Mouse (Mus musculus) heart, postnatal 25 days (tissue): Measurements from ENCODE around the gene Eml1. TPM values are rescaled to one million over a fixed set of nuclear protein-coding genes. Genes with fewer than 3 reads are reported as not detected.
A peak's percentile ranks its signal among the peaks of the same experiment; 100 is the strongest.

Experiments used
- DNase-seq: peaks from one replicate; pipeline ENCODE4 v3.0.0; 2022; ENCODE audit warnings: low spot score
- intact Hi-C: fragments of 180-260 bp; cut with DNase I; formaldehyde crosslinking; loops from one replicate; pipeline ENCODE4 v1.15.1; 2025
- total RNA-seq, 2 experiments: library from RNA; stranded (reverse); gene quantifications; 2 replicates each; pipeline ENCODE4 v1.2.3; 2021

Eml1 gene
- total RNA-seq, 2 experiments from 2014 or later = 76.4 to 78.6 TPM

DNA sequence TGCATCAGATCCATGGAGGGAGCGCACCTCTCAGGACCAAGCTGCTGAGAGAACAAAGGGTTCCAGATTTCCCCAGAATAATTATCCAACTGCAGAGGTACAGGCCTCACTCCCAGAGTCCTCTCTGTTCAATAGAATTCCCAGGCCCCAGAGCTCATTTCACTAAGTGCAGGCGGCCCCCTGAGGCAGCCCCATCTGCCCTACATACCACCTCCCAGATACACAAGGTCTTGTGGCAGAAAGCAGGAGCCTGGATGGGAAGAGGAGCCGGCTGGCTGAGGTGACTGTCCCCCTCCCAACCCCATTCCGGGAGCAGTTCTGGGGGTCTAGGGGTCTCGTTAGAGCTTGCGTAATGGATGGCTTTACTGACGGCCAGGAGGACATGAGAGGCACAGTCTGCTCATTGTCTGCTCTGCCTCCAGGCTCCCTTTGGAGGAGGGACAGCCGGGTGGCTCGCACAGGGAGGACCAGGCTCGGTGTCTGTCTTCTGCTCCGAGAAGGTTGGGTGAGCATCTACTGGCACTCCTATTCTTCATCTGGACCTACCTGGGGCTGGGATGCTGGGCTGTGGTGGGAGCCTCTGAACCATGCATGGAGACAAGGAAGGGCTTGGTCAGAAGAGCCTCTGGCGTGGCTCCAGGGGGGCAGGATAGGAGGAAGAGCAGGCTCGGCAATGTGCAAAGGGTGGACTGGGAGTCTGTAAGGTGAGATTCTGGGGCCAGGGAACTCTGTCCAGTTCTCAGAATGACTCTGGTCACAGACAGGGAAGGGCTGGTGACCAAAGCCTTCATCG, 39.9 kb downstream of the Eml1 start:
- DNase-seq = no peak
- intact Hi-C loops = no loop called here

DNA sequence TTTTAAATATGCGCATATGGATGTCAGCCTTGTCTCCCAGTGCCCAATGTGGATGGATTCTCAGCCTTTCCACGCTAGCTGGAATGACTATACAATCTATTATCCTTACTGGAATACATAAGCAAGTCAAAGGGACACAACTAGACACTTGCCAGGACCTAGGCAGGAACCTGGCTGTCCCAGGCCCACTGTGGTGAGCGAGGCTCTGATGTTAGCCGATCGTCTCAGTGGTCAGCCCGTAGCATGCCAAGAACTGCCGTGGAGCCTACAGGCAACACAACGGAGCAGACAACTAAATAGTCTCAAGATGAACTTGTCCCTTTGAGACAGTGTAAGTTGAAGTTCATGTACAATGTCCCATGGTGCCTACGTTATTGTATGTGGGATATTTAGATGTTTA, 44.2 kb downstream of the Eml1 start:
- DNase-seq = no peak
- intact Hi-C loops = no loop called here

DNA sequence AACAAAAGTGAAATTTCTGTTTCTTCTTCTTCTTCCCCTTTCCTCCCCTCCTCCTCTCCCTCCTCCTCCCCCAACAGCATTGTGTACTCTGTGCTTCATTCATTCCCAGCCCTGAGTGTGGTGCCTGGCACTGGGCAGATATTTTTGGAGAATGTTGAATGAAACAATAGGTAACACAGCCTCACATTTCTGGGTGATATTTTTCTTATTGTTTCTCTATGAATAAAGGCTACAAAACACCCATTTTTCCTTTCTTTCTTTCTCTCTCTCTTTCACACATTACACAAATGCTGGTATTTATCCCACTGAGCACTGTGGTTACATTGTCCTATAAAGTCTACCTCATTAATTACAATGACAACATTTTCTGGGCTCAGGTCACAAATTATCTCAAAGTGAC, 48.8 kb downstream of the Eml1 start:
- intact Hi-C loops = no loop called here
- no peak for DNase-seq

DNA sequence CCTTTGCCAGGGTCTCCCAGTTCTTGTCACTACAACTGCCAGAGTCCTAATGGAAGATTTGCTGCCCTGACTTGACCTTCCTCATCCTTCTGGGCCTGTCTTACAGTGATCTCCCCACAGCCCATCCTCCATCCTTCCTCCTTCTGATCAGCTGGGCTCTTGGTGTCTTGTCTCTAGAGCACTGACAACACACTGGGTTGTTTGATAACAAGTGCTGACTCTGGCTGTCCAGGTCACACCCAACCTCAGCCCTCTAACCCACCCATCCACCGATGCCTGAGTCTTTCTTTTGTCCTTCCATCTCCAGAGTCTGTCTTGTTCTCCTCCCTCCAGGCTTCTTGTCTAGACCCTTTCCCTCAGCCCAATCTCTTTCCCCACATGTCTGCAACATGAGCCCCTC, 50.7 kb downstream of the Eml1 start:
- intact Hi-C loops = no loop called here
- DNase-seq = no peak

DNA sequence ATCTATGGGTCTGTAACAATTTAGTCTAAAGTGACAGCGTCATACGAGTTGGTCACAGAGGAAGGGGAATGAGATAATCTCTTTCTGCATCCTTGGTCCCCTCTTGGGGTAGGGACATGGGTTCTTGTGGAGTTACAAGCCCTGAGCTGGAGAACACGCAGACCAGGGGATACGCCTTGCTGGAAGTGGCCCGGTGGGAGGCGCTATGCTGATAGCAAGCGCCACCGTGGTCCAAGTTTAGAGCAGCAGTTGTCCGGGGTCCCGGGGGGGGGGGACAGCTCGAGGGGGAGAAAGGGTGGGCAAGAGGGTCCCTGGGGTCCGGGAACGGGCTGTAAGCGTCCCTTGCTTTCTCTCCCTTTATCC, 51.7 kb downstream of the Eml1 start:
- DNase-seq = peak; percentile 27

DNA sequence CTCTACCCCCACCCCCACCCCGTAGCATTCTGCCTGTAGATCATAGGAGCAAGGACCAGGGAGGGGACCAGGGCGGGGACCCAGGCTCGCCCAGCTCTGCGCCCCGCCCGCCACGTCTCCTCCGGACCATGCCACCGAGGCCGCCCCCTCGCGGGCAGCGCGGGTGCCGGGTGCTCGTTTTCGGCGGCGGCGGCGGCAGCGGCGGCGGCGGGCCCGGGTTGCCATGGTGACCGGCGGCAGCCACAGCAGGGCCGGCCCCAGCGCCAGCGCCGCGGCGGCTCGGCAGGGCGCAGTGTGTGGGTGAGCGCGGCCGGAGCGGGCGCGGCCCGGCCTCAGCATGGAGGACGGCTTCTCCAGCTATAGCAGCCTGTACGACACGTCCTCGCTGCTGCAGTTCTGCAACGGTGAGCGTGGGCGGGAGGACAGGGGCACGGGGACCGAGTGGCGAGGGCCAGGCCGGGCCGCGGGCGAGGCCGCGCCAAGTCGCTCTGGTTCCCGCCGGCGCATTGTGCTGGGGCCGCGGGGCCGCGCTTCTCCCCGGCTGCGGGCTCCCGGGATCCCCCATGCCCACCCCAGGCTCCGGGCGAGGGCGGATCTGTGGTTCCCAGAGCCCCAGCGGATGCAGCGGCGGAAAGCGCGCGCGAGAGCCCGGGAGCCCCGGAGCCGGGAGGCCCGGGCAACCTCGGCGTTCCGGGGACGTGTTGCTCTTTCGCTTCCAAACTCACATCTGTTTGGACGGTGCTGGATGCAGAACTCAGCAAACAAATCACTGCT, 52.3 kb downstream of the Eml1 start:
- DNase-seq = peak; percentile 88
- intact Hi-C loops = loop anchor here (1.0 to 2.0 kb wide), 2 partner anchors 59 to 70 kb away; no protein-coding TSS in a partner anchor

More for the DNA sequence above, 51.7 kb downstream of the Eml1 start:
- intact Hi-C loops = loop anchor here (1.0 to 2.0 kb wide), 2 partner anchors 58 to 70 kb away; no protein-coding TSS in a partner anchor

DNA sequence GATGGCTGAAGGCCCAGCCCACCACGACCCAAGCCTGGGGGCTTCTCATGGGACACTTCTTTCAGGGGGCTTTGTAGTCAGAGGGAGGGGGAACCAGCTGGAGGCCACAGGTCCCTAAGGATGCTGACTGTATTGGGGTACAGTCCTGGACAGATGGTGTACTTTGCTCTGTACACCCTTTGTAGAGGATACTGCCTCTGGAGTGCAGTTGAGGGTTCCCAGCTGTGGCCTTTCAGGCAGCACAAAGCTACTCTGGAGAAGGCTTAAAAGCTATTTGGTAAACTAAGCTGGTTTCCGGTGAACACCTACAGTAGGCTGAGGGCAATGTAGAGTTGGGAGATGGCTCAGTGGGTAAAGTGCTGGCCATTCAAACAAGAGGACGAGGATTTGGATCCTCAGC, 60.2 kb downstream of the Eml1 start:
- intact Hi-C loops = no loop called here
- DNase-seq = no peak

DNA sequence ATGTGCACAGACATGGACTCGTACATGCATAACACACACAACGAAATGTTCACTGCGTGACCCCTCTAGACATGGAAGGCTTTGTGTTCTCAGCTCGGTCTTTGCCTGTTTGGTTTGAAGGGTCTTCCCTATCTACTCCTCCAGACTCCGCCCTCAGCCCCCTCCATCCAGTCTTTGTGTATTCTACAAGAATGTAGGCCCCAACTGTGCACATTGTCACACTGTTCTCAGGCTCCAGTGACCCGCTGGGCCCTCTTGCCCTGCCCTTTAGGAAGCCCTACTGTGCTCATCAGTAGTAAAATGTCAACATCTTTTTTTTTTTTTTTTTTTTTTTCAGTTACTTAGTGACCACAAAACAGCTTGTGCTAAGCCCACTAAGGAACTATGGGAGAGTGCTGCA, 61.0 kb downstream of the Eml1 start:
- intact Hi-C loops = no loop called here
- no peak for DNase-seq

DNA sequence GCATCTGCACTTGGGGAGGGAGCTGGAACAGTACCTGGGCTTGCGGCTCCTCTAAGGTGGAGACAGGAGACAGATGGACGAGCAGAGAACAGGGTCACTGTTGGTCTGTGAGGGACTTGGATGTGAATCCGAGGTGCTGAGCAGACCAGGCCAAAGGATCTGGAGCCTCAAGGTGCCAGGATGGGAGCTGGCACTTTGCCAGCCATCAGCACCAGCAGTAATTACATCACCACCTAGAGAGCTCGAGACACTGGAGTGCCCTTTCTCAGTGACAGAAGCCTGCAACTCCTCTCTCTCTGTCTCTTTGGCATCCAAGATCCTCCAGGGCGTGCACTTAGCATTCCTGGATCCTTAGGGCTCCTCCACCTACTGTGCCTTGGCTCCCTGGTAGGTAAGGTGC, 61.8 kb downstream of the Eml1 start:
- DNase-seq = no peak

DNA sequence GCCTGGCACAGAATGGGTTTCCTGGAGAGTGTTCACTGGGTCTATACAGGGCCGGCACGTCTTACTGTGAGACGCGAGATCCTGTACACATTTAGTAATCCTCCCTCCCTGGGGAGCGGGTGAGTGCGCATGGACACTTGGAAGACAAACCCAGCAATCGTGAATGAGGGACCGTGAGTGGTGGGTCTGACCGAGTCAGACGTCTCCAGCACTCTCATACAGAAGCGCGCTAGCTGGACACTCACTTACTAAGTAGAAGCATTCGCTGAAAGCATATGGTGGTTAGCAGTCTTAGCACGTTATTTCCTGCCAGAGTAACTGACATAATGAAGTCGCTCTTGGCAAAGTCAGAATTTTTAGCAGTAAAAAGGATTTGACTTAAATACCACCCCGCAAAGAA, 62.3 kb downstream of the Eml1 start:
- intact Hi-C loops = no loop called here
- DNase-seq = no peak

More for the DNA sequence above, 61.8 kb downstream of the Eml1 start:
- intact Hi-C loops = no loop called here

DNA sequence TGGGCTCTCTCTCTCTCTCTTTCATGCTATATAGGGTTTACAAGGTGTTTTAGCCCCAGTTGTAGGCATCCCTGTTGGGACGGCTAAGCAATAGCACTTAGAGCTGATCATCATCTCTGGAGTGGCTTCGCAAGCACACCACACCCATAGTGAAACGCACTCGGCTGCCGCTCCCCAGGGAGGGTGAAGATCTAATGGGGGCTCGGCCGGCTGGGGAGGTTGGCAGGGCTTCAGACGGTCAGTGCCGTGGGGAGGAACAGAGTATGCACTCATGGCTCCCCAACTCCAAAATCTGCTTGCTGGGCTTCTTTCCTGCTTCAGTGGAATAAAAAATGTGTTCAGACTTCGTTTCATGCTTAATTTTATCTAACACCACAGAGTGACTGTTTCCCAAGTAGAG, 62.7 kb downstream of the Eml1 start:
- no peak for DNase-seq
- intact Hi-C loops = no loop called here

DNA sequence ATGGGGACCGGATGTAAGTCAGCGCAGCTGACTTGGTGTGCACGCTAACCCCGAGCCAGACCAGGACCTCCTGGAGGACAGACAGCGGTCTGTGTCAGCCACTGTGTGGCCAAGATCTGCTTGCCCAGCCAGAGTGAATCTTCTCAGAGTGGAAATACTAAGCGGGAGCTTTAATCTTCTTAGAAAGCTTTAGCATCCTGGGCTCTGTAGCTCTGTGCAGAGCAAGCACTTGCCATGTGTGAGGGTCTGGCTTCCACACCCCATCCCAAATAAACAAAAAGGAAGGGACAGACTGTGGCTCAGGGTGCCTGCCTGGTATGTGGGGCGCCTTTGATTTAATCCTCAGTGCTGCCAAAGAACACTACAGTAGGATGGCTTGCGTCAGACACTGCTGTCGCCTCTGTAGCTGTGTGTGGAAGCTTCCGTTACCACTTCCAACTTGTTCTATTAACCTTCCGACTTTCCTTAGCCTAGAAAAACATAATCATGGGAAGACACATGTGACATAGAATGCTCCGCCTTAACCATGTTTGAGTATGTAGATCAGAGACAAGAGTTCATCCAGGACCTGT, 64.8 kb downstream of the Eml1 start:
- intact Hi-C loops = no loop called here
- no peak for DNase-seq

DNA sequence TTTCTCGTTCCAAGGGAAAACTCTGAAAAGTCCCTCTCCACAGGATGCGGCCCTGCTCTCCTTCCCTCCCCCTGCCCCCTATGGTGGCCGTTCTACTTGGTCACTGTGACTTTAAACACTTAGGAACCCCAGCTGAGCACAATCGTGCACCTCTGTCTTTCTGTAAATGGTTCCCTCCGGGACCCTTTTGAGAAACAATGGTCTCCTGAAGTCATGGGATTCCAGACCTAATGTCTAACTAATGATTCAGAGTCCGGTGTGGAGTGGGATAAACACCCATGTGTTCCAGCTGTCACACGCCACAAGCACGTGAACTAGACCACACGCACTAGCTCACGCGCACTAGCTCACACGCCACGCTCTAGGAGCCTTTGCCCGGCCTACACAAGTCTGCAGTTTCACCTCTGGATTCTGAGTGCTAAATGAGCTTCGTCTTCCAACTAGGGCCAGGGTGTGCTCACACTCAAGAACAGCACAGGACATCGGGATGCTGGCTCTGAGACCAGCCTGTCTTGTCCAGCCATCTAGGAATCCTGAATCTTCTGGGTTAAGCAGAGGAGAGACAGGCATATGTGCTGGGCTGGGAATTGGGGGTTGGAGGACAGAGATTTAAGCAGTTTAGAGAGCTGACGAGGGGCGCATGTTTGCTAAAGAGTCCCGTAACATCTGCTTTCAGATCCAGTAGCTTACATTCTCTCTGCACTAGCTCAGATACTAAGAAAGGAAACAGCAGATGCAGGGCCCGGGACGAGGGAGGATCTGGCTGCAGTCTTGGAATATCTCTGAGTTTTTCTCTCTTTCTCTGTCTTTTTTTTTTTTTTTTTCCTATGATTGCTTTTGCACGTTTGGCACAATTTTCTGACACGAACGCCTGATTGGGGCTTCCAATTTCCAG, 65.5 kb downstream of the Eml1 start:
- DNase-seq = peak; percentile 25
- intact Hi-C loops = no loop called here

DNA sequence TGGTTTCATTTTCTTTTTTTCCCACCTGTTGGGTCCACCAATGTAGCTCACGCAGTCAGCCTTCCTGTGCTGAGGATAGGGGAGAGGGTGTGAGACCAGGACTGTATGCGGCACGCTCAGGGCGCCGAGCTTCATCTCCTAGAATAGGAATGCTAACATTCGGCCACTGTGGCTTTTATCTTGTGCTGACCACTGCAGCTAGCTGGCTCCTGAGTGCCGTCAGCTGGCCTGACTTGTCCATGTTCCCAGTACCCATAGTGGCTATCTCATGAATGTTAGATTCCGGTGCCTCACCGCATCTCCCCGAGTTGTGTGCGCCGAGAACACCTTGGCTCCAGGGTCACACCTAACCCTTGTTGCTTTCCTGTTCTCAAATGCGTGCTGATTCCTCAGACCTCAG, 66.7 kb downstream of the Eml1 start:
- intact Hi-C loops = no loop called here

DNA sequence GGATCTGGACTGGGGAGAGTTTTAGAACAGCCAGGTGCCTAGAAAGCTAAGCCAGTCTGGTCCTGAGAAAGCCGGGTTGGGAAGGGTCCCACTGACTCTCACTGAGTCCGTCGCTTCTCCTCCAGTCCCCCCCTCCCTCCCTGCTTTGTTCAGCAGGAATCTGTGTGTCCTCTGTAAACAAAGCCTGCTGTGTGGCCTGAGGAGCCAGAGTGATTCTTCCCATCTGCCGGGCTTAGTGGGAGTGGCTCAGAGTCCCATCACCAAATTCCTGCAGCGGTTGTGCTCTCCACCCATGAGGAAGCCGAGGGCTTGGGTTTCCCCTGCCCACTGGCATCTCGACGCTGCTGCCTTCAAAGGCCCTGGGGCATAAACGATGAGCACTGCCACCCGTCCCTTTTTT, 72.5 kb downstream of the Eml1 start:
- intact Hi-C loops = no loop called here
- DNase-seq = no peak

More for the DNA sequence above, 66.7 kb downstream of the Eml1 start:
- no peak for DNase-seq

DNA sequence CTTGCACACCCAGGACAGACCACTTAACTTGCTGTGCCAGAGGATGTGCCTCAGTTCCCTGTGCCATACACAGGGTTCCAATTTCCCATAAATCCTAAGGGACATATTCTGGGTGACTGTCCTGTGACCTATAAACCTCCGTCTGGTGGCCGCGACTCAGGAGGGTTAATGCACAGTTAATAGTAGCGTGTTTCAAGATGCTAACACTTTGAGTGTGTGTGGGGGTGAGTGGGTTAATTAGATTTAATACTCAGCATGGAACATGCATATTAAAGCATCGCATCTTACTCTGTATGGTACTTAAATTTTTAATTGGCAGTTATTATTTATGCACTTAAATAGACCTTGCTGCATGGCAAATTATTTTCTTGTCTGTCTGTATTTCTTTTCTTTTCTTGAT, 73.0 kb downstream of the Eml1 start:
- no peak for DNase-seq
- intact Hi-C loops = no loop called here

DNA sequence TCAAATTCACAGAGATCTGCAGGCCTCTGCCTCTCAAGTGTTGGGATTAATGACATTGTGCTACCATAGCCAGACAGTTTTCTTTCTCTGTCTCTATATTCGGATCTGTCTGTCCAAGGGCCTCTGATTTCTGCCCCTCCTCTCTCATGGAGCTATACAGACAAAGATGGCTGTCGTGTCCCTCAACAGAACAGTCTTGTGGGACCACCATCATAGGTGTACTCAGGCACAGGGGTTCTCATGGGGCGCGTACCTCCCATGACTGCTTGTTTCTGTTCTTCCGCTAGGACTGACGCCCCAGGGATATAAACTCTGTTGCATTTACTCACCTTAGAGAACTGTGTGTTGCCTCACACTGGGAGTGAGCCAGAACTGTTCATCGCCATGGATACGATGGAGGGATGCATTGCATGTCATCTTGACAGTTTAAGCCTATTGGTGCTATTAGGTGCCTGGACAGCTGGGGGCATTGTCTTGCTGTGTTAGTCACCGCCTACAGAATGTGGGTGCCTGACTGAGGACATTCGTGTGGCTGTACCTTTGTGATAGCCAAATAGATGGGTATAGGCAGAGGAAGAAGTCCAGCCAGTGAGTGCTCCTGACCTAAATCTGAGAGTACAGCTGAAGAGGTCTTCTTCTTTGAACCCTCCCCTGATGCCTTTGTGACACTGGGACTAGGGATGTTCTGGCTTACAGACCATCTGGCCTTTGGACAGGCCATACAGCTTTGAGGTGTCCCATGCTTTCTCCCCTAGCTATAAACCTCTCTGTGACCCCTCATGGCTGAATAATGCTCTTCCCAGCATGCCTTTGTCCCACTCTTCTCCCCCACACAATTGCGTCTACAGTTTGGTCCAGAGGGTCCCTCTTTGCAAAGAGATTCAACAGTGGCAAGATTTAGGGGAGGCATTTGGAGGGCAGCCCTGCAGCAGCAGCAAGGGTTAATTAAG, 73.7 kb downstream of the Eml1 start:
- intact Hi-C loops = no loop called here
- DNase-seq = no peak

DNA sequence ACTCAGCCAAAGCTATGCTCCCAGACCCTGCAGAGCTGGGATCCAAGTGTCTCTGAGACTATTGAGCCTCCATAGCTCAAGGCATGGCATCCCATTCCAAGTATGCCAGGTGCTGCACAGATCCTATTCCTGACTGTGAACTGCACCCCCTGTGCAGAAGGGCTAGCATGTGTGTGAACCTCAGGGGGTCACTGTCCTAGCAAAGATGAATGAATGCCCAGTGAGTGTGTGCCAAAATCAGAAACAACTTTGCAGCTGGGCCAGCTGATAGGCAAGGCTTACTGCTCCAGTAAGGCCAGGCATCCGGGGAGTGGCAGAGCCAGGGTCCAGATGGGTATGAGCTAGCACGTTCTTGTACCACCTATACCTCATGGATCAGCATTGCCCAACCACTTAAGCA, 76.0 kb downstream of the Eml1 start:
- intact Hi-C loops = no loop called here

DNA sequence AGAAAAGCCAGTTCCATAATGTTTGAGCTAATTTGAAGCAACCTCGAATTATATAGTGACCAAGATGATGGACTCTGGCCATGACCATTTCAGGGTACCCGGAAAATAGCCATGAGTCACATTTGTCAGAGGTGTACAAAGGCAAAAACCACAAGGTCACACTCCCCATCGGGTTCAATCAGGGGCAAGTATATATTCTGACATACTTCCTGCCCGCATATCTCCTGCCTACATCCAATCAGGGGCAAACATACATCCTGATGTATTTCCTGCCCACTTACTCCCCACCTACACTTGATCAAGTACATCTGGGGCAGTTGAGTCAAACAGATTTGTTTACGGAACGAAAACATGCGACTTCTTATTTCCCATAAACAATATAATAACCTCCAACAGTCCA, 77.6 kb downstream of the Eml1 start:
- DNase-seq = no peak
- intact Hi-C loops = no loop called here

More for the DNA sequence above, 76.0 kb downstream of the Eml1 start:
- DNase-seq = no peak
